Mouse (Mus musculus) C2C12 (cell line): ENCODE data around the gene Gm13889. TPM values are rescaled to one million over a fixed set of nuclear protein-coding genes. Genes with fewer than 3 reads are reported as not detected.

Experiments used
- H3K27me3 ChIP-seq: one replicate; pipeline ENCODE4 v1.6.1; 2011; ENCODE audit not compliant: control insufficient read depth, insufficient read depth, insufficient read length
- H3K36me3 ChIP-seq: one replicate; pipeline ENCODE4 v1.6.1; 2011; ENCODE audit not compliant: control insufficient read depth, insufficient read depth
- H3K4me3 ChIP-seq: one replicate; pipeline ENCODE4 v1.5.1; 2011; ENCODE audit warnings: mild to moderate bottlenecking, control low read depth; ENCODE audit not compliant: poor library complexity, insufficient read depth, severe bottlenecking
- H3K79me2 ChIP-seq: one replicate; pipeline ENCODE4 v1.6.1; 2011; ENCODE audit not compliant: control insufficient read depth, insufficient read depth
- H3K79me3 ChIP-seq: one replicate; pipeline ENCODE4 v1.6.1; 2011; ENCODE audit warnings: low read depth, control low read depth
- H3ac ChIP-seq: one replicate; pipeline ENCODE3; 2011; ENCODE audit warnings: low read depth; ENCODE audit not compliant: control insufficient read depth, insufficient read length
- CEBPB ChIP-seq: IDR thresholded peaks from one replicate; pipeline ENCODE4 v1.6.1; 2011; ENCODE audit warnings: low read depth, mild to moderate bottlenecking, control low read depth, moderate library complexity
- CTCF ChIP-seq: IDR thresholded peaks from one replicate; pipeline ENCODE4 v1.5.1; 2011; ENCODE audit not compliant: control insufficient read depth, insufficient read depth, insufficient read length
- FOSL1 ChIP-seq: IDR thresholded peaks from one replicate; pipeline ENCODE4 v1.8.0; 2011; ENCODE audit warnings: mild to moderate bottlenecking, low read length; ENCODE audit not compliant: poor library complexity, insufficient read depth, severe bottlenecking
- MAX ChIP-seq: IDR thresholded peaks from one replicate; pipeline ENCODE4 v1.6.1; 2011; ENCODE audit warnings: mild to moderate bottlenecking, control low read depth
- MYOD1 ChIP-seq: IDR thresholded peaks from one replicate; pipeline ENCODE4 v1.6.1; 2011; ENCODE audit warnings: low read depth; ENCODE audit not compliant: control insufficient read depth, insufficient read length
- MYOG ChIP-seq: IDR thresholded peaks from one replicate; pipeline ENCODE4 v1.6.1; 2011; ENCODE audit not compliant: control insufficient read depth, insufficient read length; ENCODE audit errors: extremely low read depth
- USF1 ChIP-seq: IDR thresholded peaks from one replicate; pipeline ENCODE4 v1.6.1; 2011; ENCODE audit warnings: low read depth, mild to moderate bottlenecking, control low read depth, moderate library complexity
- polyA plus RNA-seq: library from polyadenylated mRNA; unstranded; fragments of >200 nt; fragmentation: generic; extraction: Trizol; gene quantifications from one replicate; pipeline ENCODE4 v1.2.1, GENCODE M21; 2012; ENCODE audit warnings: missing spikeins

The Gm13889 gene
- polyA plus RNA-seq, 1 experiment = 0.67 TPM

GRCm38 (mm10) chr2:93992259-93992658 is 35.3 kb upstream of the Gm13889 start:
- no peak for TF ChIP-seq MAX
- no peak for TF ChIP-seq USF1
- TF ChIP-seq MYOG = no peak
- TF ChIP-seq CTCF = no peak
- no peak for TF ChIP-seq CEBPB
- no peak for TF ChIP-seq FOSL1
- TF ChIP-seq MYOD1 = no peak
- Histone ChIP-seq H3K4me3 (no peak overlapping the region), H3K79me2 (no peaks in the 10 kb centered on the region), H3K36me3 (peaks cover 71% of the 10 kb centered on the region), H3K27me3 (no peaks in the 10 kb centered on the region), H3K79me3 (no peaks in the 10 kb centered on the region), H3ac (no peak overlapping the region)

GRCm38 (mm10) chr2:93991336-93991735 is 34.3 kb upstream of the Gm13889 start:
- Histone ChIP-seq H3K27me3 (no peaks in the 10 kb centered on the region), H3K4me3 (no peak overlapping the region), H3K79me2 (no peaks in the 10 kb centered on the region), H3K36me3 (peaks cover 70% of the 10 kb centered on the region), H3ac (no peak overlapping the region), H3K79me3 (no peaks in the 10 kb centered on the region)
- no peak for TF ChIP-seq CEBPB
- no peak for TF ChIP-seq MAX

GRCm38 (mm10) chr2:93988440-93988839 is 31.4 kb upstream of the Gm13889 start:
- H3K36me3 ChIP-seq = peaks cover 60% of the 10 kb centered on the region
- H3K27me3 ChIP-seq = no peaks in the 10 kb centered on the region
- H3K79me3 ChIP-seq = no peaks in the 10 kb centered on the region
- no peak overlapping the region for H3ac ChIP-seq
- H3K4me3 ChIP-seq = no peak overlapping the region
- no peaks in the 10 kb centered on the region for H3K79me2 ChIP-seq
- TF ChIP-seq CTCF (no peak), MYOD1 (no peak), MAX (no peak), MYOG (no peak), USF1 (no peak), FOSL1 (no peak), CEBPB (no peak)

- H3K4me3 ChIP-seq = no peak overlapping the region
- no peak overlapping the region for H3ac ChIP-seq
- peaks cover 52% of the 10 kb centered on the region for H3K36me3 ChIP-seq
- no peaks in the 10 kb centered on the region for H3K79me3 ChIP-seq
- no peaks in the 10 kb centered on the region for H3K79me2 ChIP-seq
- H3K27me3 ChIP-seq = no peaks in the 10 kb centered on the region
- TF ChIP-seq MYOD1 = no peak
- TF ChIP-seq USF1 = no peak
- TF ChIP-seq FOSL1 = no peak
- TF ChIP-seq CEBPB = no peak
- no peak for TF ChIP-seq MYOG
- no peak for TF ChIP-seq MAX
- no peak for TF ChIP-seq CTCF
Observed at GRCm38 (mm10) chr2:93982457-93983235, 25.6 kb upstream of the Gm13889 start.

GRCm38 (mm10) chr2:93979249-93980120 is 22.5 kb upstream of the Gm13889 start:
- no peaks in the 10 kb centered on the region for H3K27me3 ChIP-seq
- H3ac ChIP-seq = no peak overlapping the region
- TF ChIP-seq CEBPB (no peak), MYOD1 (peak; percentile 60), MAX (no peak), CTCF (no peak)
- H3K79me2 ChIP-seq = no peaks in the 10 kb centered on the region
- H3K36me3 ChIP-seq = peaks cover 30% of the 10 kb centered on the region
- H3K4me3 ChIP-seq = no peak overlapping the region
- H3K79me3 ChIP-seq = no peaks in the 10 kb centered on the region
